Mouse (Mus musculus) midbrain, embryonic 13.5 days (tissue): ENCODE measurements around the gene Rps6ka5. TPM values are rescaled to one million over a fixed set of nuclear protein-coding genes. Genes with fewer than 3 reads are reported as not detected.

Source experiments
- ATAC-seq: fragments of 200-750 bp; cut with Nextera tagmentation; 2 replicates; pipeline ENCODE4 v1.8.0; 2017; ENCODE audit warnings: mild to moderate bottlenecking, moderate TSS enrichment, moderate library complexity
- H3K27ac ChIP-seq: fragments of 300-500 bp; sonication (generic); 2 replicates; pipeline ENCODE4 v1.5.1; 2015; ENCODE audit warnings: inconsistent platforms, mild to moderate bottlenecking, moderate library complexity
- H3K27me3 ChIP-seq: fragments of 300-500 bp; sonication (generic); 2 replicates; pipeline ENCODE4 v1.6.1; 2015; ENCODE audit warnings: mild to moderate bottlenecking, inconsistent platforms
- H3K36me3 ChIP-seq: fragments of 300-500 bp; sonication (generic); 2 replicates; pipeline ENCODE4 v1.6.1; 2015; ENCODE audit warnings: mild to moderate bottlenecking, inconsistent platforms
- H3K4me1 ChIP-seq: fragments of 300-500 bp; sonication (generic); replicated peaks from 2 replicates; pipeline ENCODE4 v1.6.1; 2015; ENCODE audit warnings: inconsistent platforms
- H3K4me2 ChIP-seq: fragments of 300-500 bp; sonication (generic); replicated peaks from 2 replicates; pipeline ENCODE4 v1.6.1; 2015; ENCODE audit warnings: moderate library complexity, mild to moderate bottlenecking, inconsistent platforms
- H3K4me3 ChIP-seq: fragments of 300-500 bp; sonication (generic); replicated peaks from 2 replicates; pipeline ENCODE4 v1.5.1; 2015; ENCODE audit warnings: mild to moderate bottlenecking, inconsistent platforms
- H3K9ac ChIP-seq: fragments of 300-500 bp; sonication (generic); replicated peaks from 2 replicates; pipeline ENCODE4 v1.6.1; 2015; ENCODE audit warnings: mild to moderate bottlenecking, inconsistent platforms
- H3K9me3 ChIP-seq: fragments of 300-500 bp; sonication (generic); 2 replicates; pipeline ENCODE4 v1.6.1; 2016; ENCODE audit warnings: mild to moderate bottlenecking, inconsistent platforms
- WGBS: fragments of 180-500 bp; shearing (Covaris S2); methylation state at CpG from one replicate; pipeline ENCODE4 v1.1.7; 2015; 5-methylcytosine and 5-hydroxymethylcytosine counted together
- polyA plus RNA-seq: library from polyadenylated mRNA; unstranded; fragments of >200 nt; fragmentation: Nextera tagmentation; extraction: Ambion mirVana; gene quantifications from 2 replicates; pipeline ENCODE4 v1.2.1, GENCODE M21; 2015

Gene Rps6ka5
- polyA plus RNA-seq, 1 experiment from 2014 or later: 6.4 TPM

GRCm38 (mm10) chr12:100752977-100753376 lies 26.2 kb upstream of the Rps6ka5 start:
- H3K9ac ChIP-seq: no peak overlapping the region
- no peaks in the 10 kb centered on the region for H3K36me3 ChIP-seq
- H3K27me3 ChIP-seq: no peaks in the 10 kb centered on the region
- no peak overlapping the region for H3K4me2 ChIP-seq
- 59% methylated on average over 1 of the region's 1 CpGs for WGBS
- no peak for ATAC-seq
- no peak overlapping the region for H3K4me3 ChIP-seq
- H3K9me3 ChIP-seq: no peaks in the 10 kb centered on the region
- H3K4me1 ChIP-seq: peaks cover 9% of the 10 kb centered on the region
- H3K27ac ChIP-seq: no peak overlapping the region

- Histone ChIP-seq H3K9ac (no peak overlapping the region), H3K9me3 (no peaks in the 10 kb centered on the region), H3K4me3 (no peak overlapping the region), H3K4me2 (no peak overlapping the region), H3K36me3 (no peaks in the 10 kb centered on the region), H3K27me3 (no peaks in the 10 kb centered on the region), H3K4me1 (no peaks in the 10 kb centered on the region), H3K27ac (no peak overlapping the region)
- WGBS: 76% methylated on average over 2 of the region's 2 CpGs
- no peak for ATAC-seq
Measured at GRCm38 (mm10) chr12:100742468-100742867, 15.7 kb upstream of the Rps6ka5 start.

GRCm38 (mm10) chr12:100740313-100740712 lies 13.5 kb upstream of the Rps6ka5 start:
- no peak overlapping the region for H3K4me2 ChIP-seq
- no peak for ATAC-seq
- H3K27me3 ChIP-seq: no peaks in the 10 kb centered on the region
- no peaks in the 10 kb centered on the region for H3K4me1 ChIP-seq
- H3K4me3 ChIP-seq: no peak overlapping the region
- no peaks in the 10 kb centered on the region for H3K9me3 ChIP-seq
- no peak overlapping the region for H3K9ac ChIP-seq
- H3K36me3 ChIP-seq: no peaks in the 10 kb centered on the region
- H3K27ac ChIP-seq: no peak overlapping the region
- 92% methylated on average over 5 of the region's 5 CpGs for WGBS

GRCm38 (mm10) chr12:100739011-100739570 lies 12.3 kb upstream of the Rps6ka5 start:
- H3K27me3 ChIP-seq: no peaks in the 10 kb centered on the region
- no peak overlapping the region for H3K9ac ChIP-seq
- H3K4me3 ChIP-seq: no peak overlapping the region
- H3K4me2 ChIP-seq: no peak overlapping the region
- no peak for ATAC-seq
- H3K4me1 ChIP-seq: no peaks in the 10 kb centered on the region
- H3K27ac ChIP-seq: no peak overlapping the region
- H3K9me3 ChIP-seq: no peaks in the 10 kb centered on the region
- WGBS: 72% methylated on average over 4 of the region's 4 CpGs
- H3K36me3 ChIP-seq: no peaks in the 10 kb centered on the region

GRCm38 (mm10) chr12:100738498-100738897 lies 11.7 kb upstream of the Rps6ka5 start:
- H3K4me1 ChIP-seq: no peaks in the 10 kb centered on the region
- no peak overlapping the region for H3K9ac ChIP-seq
- no peaks in the 10 kb centered on the region for H3K27me3 ChIP-seq
- no peak overlapping the region for H3K27ac ChIP-seq
- 54% methylated on average over 3 of the region's 3 CpGs for WGBS
- H3K36me3 ChIP-seq: no peaks in the 10 kb centered on the region
- no peak for ATAC-seq
- no peak overlapping the region for H3K4me2 ChIP-seq
- no peak overlapping the region for H3K4me3 ChIP-seq
- H3K9me3 ChIP-seq: no peaks in the 10 kb centered on the region

- Histone ChIP-seq H3K36me3 (no peaks in the 10 kb centered on the region), H3K9ac (no peak overlapping the region)
- 85% methylated on average over 2 of the region's 2 CpGs for WGBS
Measured at GRCm38 (mm10) chr12:100735581-100735980, 8.8 kb upstream of the Rps6ka5 start.

GRCm38 (mm10) chr12:100735156-100735555 lies 8.4 kb upstream of the Rps6ka5 start:
- Histone ChIP-seq H3K4me3 (no peak overlapping the region), H3K27me3 (no peaks in the 10 kb centered on the region), H3K9ac (no peak overlapping the region), H3K4me2 (no peak overlapping the region), H3K9me3 (no peaks in the 10 kb centered on the region), H3K27ac (no peak overlapping the region), H3K36me3 (no peaks in the 10 kb centered on the region), H3K4me1 (no peaks in the 10 kb centered on the region)
- ATAC-seq: no peak
- WGBS: 69% methylated on average over 5 of the region's 5 CpGs

More at GRCm38 (mm10) chr12:100735581-100735980, 8.8 kb upstream of the Rps6ka5 start:
- no peaks in the 10 kb centered on the region for H3K4me1 ChIP-seq
- no peak overlapping the region for H3K27ac ChIP-seq
- H3K4me3 ChIP-seq: no peak overlapping the region
- H3K4me2 ChIP-seq: no peak overlapping the region
- ATAC-seq: no peak
- no peaks in the 10 kb centered on the region for H3K9me3 ChIP-seq
- H3K27me3 ChIP-seq: no peaks in the 10 kb centered on the region

GRCm38 (mm10) chr12:100728646-100729485 lies 2.1 kb upstream of the Rps6ka5 start:
- Histone ChIP-seq H3K9ac (no peak overlapping the region), H3K4me1 (peaks cover 8% of the 10 kb centered on the region), H3K4me2 (no peak overlapping the region), H3K27ac (no peak overlapping the region), H3K27me3 (no peaks in the 10 kb centered on the region), H3K9me3 (no peaks in the 10 kb centered on the region), H3K4me3 (no peak overlapping the region), H3K36me3 (no peaks in the 10 kb centered on the region)
- ATAC-seq: no peak
- 81% methylated on average over 14 of the region's 14 CpGs for WGBS

- no peak overlapping the region for H3K4me2 ChIP-seq
- no peak overlapping the region for H3K4me3 ChIP-seq
- ATAC-seq: no peak
- H3K4me1 ChIP-seq: peaks cover 18% of the 10 kb centered on the region
- H3K27ac ChIP-seq: no peak overlapping the region
- H3K36me3 ChIP-seq: no peaks in the 10 kb centered on the region
- WGBS: 54% methylated on average over 7 of the region's 7 CpGs
- H3K9me3 ChIP-seq: no peaks in the 10 kb centered on the region
- no peak overlapping the region for H3K9ac ChIP-seq
- H3K27me3 ChIP-seq: no peaks in the 10 kb centered on the region
Measured at GRCm38 (mm10) chr12:100727891-100728290, 1.1 kb upstream of the Rps6ka5 start.

- H3K4me3 ChIP-seq: peak overlapping the region; percentile 78
- H3K9me3 ChIP-seq: no peaks in the 10 kb centered on the region
- H3K4me1 ChIP-seq: peaks cover 20% of the 10 kb centered on the region
- WGBS: 6% methylated on average over 17 of the region's 17 CpGs
- H3K4me2 ChIP-seq: peak overlapping the region; percentile 56
- ATAC-seq: no peak
- H3K27me3 ChIP-seq: no peaks in the 10 kb centered on the region
- H3K27ac ChIP-seq: peak overlapping the region; percentile 44; the same call in 1 of the 2 replicates
- H3K36me3 ChIP-seq: no peaks in the 10 kb centered on the region
- H3K9ac ChIP-seq: no peak overlapping the region
Measured at GRCm38 (mm10) chr12:100725458-100725786, 1.4 kb downstream of the Rps6ka5 start.

- under 1% methylated on average over 83 of the region's 85 CpGs for WGBS
- Histone ChIP-seq H3K27ac (peak overlapping the region; percentile 95), H3K4me1 (peaks cover 20% of the 10 kb centered on the region), H3K36me3 (no peaks in the 10 kb centered on the region), H3K4me3 (peak overlapping the region; percentile 78), H3K4me2 (peak overlapping the region; percentile 89), H3K9me3 (no peaks in the 10 kb centered on the region), H3K27me3 (no peaks in the 10 kb centered on the region), H3K9ac (peak overlapping the region; percentile 86)
- peak; percentile 100 for ATAC-seq
Measured at GRCm38 (mm10) chr12:100724606-100725457, 2.0 kb downstream of the Rps6ka5 start.

GRCm38 (mm10) chr12:100724182-100724581 lies 2.6 kb downstream of the Rps6ka5 start:
- H3K9ac ChIP-seq: peak overlapping the region; percentile 86
- H3K27ac ChIP-seq: peak overlapping the region; percentile 95
- 3% methylated on average over 8 of the region's 8 CpGs for WGBS

More at GRCm38 (mm10) chr12:100724182-100724581, 2.6 kb downstream of the Rps6ka5 start:
- Histone ChIP-seq H3K36me3 (no peaks in the 10 kb centered on the region), H3K27me3 (no peaks in the 10 kb centered on the region), H3K4me2 (peak overlapping the region; percentile 89), H3K4me1 (peaks cover 20% of the 10 kb centered on the region), H3K4me3 (peak overlapping the region; percentile 78), H3K9me3 (no peaks in the 10 kb centered on the region)
- peak; percentile 4; the same call in 1 of the 2 replicates for ATAC-seq
